Mouse (Mus musculus) forebrain, embryonic 11.5 days (tissue): ENCODE results near the gene Clstn2. TPM values are rescaled to one million over a fixed set of nuclear protein-coding genes. Genes with fewer than 3 reads are reported as not detected.

Experiments used
- ATAC-seq: fragments of 200-750 bp; cut with Nextera tagmentation; replicated peaks from 2 replicates; pipeline ENCODE4 v1.8.0; 2017; ENCODE audit warnings: moderate TSS enrichment; ENCODE audit not compliant: low FRiP score
- DNase-seq: peaks from one replicate; pipeline ENCODE4 v3.0.0-alpha.2; 2017; ENCODE audit warnings: low spot score
- H3K27ac ChIP-seq: fragments of 300-500 bp; sonication (generic); 2 replicates; pipeline ENCODE4 v1.5.1; 2014; ENCODE audit warnings: low read depth, low read length
- H3K27me3 ChIP-seq: fragments of 300-500 bp; sonication (generic); 2 replicates; pipeline ENCODE4 v1.6.1; 2014; ENCODE audit warnings: mild to moderate bottlenecking, low read length, mixed read lengths; ENCODE audit not compliant: control insufficient read depth, insufficient read depth
- H3K36me3 ChIP-seq: fragments of 300-500 bp; sonication (generic); 2 replicates; pipeline ENCODE4 v1.6.1; 2014; ENCODE audit warnings: mild to moderate bottlenecking, low read length, moderate library complexity, mixed read lengths; ENCODE audit not compliant: control insufficient read depth, insufficient read depth
- H3K4me1 ChIP-seq: fragments of 300-500 bp; sonication (generic); replicated peaks from 2 replicates; pipeline ENCODE4 v1.6.1; 2014; ENCODE audit warnings: low read length, mixed read lengths; ENCODE audit not compliant: control insufficient read depth, insufficient read depth
- H3K4me2 ChIP-seq: fragments of 300-500 bp; sonication (generic); 2 replicates; pipeline ENCODE4 v1.6.1; 2014; ENCODE audit warnings: low read depth, mild to moderate bottlenecking, low read length, moderate library complexity, mixed read lengths; ENCODE audit not compliant: severe bottlenecking
- H3K4me3 ChIP-seq: fragments of 300-500 bp; sonication (generic); 2 replicates; pipeline ENCODE4 v1.5.1; 2014; ENCODE audit warnings: low read depth, low read length
- H3K9ac ChIP-seq: fragments of 300-500 bp; sonication (generic); 2 replicates; pipeline ENCODE4 v1.6.1; 2014; ENCODE audit warnings: low read length
- H3K9me3 ChIP-seq: fragments of 300-500 bp; sonication (generic); 2 replicates; pipeline ENCODE4 v1.6.1; 2016; ENCODE audit warnings: low read length, mixed read lengths; ENCODE audit not compliant: control insufficient read depth
- WGBS: fragments of 180-500 bp; shearing (Covaris S2); extraction: QIAGEN DNeasy Blood & Tissue Kit; methylation state at CpG from one replicate; pipeline ENCODE4 v1.1.7; 2014; 5-methylcytosine and 5-hydroxymethylcytosine counted together
- polyA plus RNA-seq: library from polyadenylated mRNA; unstranded; fragments of >200 nt; fragmentation: Nextera tagmentation; extraction: Ambion mirVana; gene quantifications from 2 replicates; pipeline ENCODE4 v1.2.1, GENCODE M21; 2014

The Clstn2 gene
- polyA plus RNA-seq, 1 experiment from 2014 or later = 1.8 TPM

DNA sequence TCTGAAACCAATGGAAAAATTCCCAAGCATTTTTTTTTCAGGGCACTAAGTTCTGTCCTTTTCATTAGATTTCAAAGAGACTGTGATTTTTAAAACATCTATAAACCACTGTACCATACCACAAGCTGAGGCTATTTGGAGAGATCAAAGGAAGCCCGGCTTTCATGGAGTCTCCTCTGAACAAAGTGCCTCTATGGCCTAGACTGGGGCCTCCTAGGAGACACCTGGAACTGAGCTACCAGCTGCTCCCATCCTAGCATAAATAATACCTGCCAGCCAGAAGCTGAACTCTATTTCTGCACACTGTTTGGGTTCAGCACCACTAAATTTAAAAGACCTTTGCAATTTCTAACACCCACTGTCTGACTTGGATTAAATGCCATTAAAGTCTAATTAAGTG, 257.2 kb downstream of the Clstn2 start:
- no peak overlapping the region for H3K4me3 ChIP-seq
- no peaks in the 10 kb centered on the region for H3K9me3 ChIP-seq
- WGBS = 82% methylated on average over 1 of the region's 1 CpGs
- ATAC-seq = no peak
- no peak overlapping the region for H3K27ac ChIP-seq
- no peaks in the 10 kb centered on the region for H3K36me3 ChIP-seq
- no peaks in the 10 kb centered on the region for H3K4me1 ChIP-seq
- no peak overlapping the region for H3K4me2 ChIP-seq
- no peak overlapping the region for H3K9ac ChIP-seq
- H3K27me3 ChIP-seq = no peaks in the 10 kb centered on the region
- DNase-seq = no peak

DNA sequence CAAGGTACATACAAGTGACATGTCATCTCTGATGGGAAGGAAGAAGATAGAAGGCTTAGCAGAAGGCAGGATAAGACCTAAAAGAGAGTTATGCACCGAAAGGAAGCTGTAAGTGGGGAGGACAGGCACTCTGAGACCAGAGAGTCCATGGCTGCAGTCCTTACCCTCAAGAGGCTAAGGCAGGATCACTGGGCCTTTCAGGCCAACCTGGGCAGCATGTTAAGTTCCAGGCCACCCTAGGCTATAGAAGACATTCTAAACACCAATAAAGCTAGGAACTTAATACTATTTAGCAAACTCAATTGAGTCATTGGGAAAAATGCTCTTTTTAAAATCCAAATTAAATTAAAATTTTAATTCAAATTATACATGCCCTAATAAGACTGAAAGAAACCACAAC, 258.0 kb downstream of the Clstn2 start:
- H3K4me2 ChIP-seq = no peak overlapping the region
- H3K27me3 ChIP-seq = no peaks in the 10 kb centered on the region
- H3K9ac ChIP-seq = no peak overlapping the region
- no peak for ATAC-seq
- no peaks in the 10 kb centered on the region for H3K4me1 ChIP-seq
- H3K27ac ChIP-seq = no peak overlapping the region
- H3K36me3 ChIP-seq = no peaks in the 10 kb centered on the region
- no peak for DNase-seq
- H3K9me3 ChIP-seq = no peaks in the 10 kb centered on the region
- H3K4me3 ChIP-seq = no peak overlapping the region
- WGBS = 86% methylated on average over 1 of the region's 1 CpGs

DNA sequence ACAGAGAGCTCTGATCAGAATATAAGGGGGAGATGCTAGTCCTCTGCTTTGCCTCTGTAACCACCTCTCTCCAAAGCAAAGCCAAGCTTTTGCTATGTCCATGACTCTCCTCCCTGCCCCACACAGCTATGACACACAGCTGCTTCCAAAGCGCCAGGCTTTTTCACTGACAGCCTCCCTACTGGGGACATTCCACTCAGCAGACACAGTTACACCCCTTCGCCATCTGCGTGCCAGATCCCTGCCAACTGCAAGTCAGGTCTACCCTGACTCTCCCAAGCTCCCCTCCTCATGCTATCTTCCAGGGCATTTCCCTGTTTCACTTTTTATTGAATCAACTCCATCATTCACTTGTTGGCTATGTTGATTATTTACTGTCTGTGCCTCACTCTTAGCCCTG, 259.1 kb downstream of the Clstn2 start:
- Histone ChIP-seq H3K9me3 (no peaks in the 10 kb centered on the region), H3K36me3 (no peaks in the 10 kb centered on the region), H3K4me2 (no peak overlapping the region), H3K27me3 (no peaks in the 10 kb centered on the region), H3K27ac (no peak overlapping the region), H3K4me1 (no peaks in the 10 kb centered on the region), H3K4me3 (no peak overlapping the region), H3K9ac (no peak overlapping the region)
- 84% methylated on average over 3 of the region's 3 CpGs for WGBS
- no peak for DNase-seq
- no peak for ATAC-seq

DNA sequence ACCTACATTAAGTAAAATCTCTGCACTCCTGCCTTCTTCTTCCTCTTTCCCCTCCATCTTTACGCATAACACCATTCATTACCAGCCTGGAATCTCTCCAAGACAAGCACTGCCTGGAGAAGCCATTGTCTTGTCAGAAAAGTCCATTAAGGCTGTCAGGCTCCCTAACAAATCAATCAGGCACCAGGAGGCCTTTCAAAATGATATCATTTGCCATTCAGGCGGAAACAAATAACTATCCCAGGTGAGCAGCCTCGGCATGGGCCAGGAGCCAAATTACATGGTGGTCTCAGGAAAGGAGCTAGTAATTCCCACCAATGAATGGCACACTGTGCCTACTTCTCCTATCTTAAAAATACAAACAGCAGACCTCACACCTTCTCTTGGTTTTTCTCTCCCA, 260.6 kb downstream of the Clstn2 start:
- no peaks in the 10 kb centered on the region for H3K9me3 ChIP-seq
- H3K4me3 ChIP-seq = no peak overlapping the region
- no peaks in the 10 kb centered on the region for H3K27me3 ChIP-seq
- 53% methylated on average over 3 of the region's 3 CpGs for WGBS
- H3K4me2 ChIP-seq = no peak overlapping the region
- ATAC-seq (no peak), DNase-seq (no peak)
- H3K27ac ChIP-seq = no peak overlapping the region
- H3K4me1 ChIP-seq = no peaks in the 10 kb centered on the region
- H3K36me3 ChIP-seq = no peaks in the 10 kb centered on the region
- H3K9ac ChIP-seq = no peak overlapping the region

DNA sequence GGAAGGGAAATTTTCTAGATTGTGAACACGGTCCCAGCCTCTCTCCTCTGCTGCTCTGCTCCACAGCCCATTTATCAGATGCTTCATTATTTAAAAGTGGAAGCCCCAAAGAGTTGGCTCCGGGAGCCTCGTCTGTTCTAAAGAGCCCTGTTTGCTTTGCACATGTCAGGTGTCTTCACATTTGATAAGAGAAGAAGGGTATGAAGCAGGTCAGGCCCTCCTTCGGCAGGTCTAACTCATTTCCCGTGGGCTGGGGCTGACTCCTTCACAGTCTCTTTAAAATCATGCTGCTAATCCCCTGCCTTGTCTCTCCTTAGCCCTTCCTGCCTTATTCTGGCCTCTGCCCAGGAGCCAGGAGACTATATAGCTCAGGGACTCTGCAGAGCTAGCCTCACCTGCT, 263.6 kb downstream of the Clstn2 start:
- DNase-seq = no peak
- WGBS = 64% methylated on average over 5 of the region's 5 CpGs
- Histone ChIP-seq H3K27me3 (no peaks in the 10 kb centered on the region), H3K4me2 (no peak overlapping the region), H3K9ac (no peak overlapping the region), H3K4me1 (no peaks in the 10 kb centered on the region), H3K27ac (no peak overlapping the region), H3K36me3 (no peaks in the 10 kb centered on the region), H3K4me3 (no peak overlapping the region), H3K9me3 (no peaks in the 10 kb centered on the region)
- no peak for ATAC-seq

DNA sequence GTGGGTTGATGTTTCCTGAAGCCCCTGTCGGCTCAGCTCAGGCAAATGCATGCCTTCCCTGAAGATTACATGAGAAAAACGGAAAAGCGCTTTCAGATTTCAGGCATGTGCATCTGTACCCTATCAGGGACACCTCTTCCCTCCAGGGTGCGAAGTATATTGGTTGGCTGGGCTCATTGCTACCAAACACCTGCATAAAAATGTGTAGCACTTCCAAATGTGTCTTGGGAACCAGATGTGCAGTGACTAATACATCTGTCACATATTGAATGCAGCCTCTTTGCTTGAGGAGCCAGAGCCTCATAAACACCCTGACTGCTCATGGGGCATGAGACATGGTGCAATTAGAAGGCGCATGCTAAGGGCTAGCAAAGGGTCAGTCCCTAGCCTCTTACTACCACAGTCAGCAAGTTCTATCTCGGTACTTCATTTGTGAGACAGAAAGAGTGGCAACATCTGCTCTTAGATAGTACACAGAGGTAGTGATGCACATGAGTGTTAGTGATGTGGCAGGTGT, 267.7 kb downstream of the Clstn2 start:
- Histone ChIP-seq H3K9ac (no peak overlapping the region), H3K4me3 (no peak overlapping the region), H3K36me3 (no peaks in the 10 kb centered on the region), H3K27me3 (no peaks in the 10 kb centered on the region), H3K27ac (no peak overlapping the region), H3K4me2 (no peak overlapping the region), H3K9me3 (no peaks in the 10 kb centered on the region), H3K4me1 (no peaks in the 10 kb centered on the region)
- ATAC-seq = no peak
- WGBS = 84% methylated on average over 6 of the region's 6 CpGs
- DNase-seq = no peak

DNA sequence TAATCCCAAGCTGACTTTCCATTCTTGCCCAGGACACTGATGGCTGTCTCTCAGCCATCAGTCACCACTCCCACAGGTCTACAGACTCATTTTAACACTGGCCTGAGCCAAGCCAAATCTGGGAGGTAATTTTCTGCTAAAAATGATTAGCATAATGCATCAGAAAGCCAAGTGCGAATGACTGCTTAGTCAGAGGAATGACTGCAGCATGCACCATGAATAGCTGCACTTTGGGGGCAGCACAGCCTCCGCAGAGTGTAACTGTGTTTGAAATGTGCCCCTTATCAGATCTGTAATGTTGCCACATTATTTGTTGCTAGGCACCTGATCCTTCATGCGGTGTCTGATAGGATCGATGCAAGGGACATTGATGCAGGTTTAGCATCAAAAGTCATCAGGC, 269.9 kb downstream of the Clstn2 start:
- H3K27me3 ChIP-seq = no peaks in the 10 kb centered on the region
- no peak overlapping the region for H3K27ac ChIP-seq
- WGBS = 82% methylated on average over 4 of the region's 4 CpGs
- no peaks in the 10 kb centered on the region for H3K4me1 ChIP-seq
- H3K9ac ChIP-seq = no peak overlapping the region
- ATAC-seq (no peak), DNase-seq (no peak)
- no peaks in the 10 kb centered on the region for H3K36me3 ChIP-seq
- no peak overlapping the region for H3K4me2 ChIP-seq
- no peaks in the 10 kb centered on the region for H3K9me3 ChIP-seq
- no peak overlapping the region for H3K4me3 ChIP-seq

DNA sequence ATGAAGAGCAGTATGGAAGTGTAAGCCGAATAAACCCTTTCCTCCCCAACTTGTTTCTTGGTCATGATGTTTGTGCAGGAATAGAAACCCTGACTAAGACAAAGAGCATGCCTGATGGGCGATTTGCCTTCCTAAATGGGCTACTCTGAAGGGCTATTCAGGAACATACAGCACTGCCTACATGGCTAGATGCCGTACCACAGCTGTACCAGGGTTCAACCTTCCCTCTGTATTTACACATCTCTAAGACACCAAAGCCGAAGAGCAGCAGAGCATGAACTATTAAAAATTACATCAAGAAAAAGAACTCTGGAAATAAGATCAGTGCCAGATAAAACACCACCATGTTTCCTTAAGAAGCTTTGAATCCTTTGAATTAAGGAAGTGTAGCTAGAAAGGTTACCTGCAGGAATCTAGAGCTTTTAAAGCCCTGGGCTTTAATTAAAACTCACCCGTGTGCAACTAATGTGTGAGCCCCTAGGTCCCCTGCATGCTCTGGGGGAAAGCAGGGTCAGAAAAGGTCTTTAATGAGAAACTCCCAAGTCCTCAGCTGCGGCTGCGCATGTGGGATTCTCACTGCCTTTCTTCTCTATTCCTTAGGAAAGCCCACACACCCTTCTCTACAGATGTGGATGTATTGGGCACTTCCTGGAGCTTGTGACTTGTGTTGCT, 277.2 kb downstream of the Clstn2 start:
- ATAC-seq = no peak

DNA sequence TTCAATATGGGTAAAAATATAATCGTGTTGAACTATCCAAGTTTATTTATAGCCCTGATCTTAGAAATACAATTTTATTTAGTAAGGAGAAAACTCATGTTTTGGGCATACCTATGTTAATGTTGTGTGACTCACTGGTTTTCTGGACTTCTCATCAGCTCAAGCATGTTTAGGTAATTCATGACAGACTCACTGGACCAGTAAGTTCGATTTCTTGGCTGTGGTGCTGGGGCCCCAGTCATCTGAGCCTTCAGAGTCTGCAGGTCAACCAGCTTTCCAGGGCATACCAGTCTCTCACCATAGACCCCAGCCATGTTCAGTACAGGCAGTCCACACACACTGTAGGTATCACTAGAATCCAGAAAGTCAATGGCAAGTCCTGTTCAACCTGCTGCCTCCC, 279.3 kb downstream of the Clstn2 start:
- DNase-seq (no peak), ATAC-seq (no peak)
- H3K4me1 ChIP-seq = no peaks in the 10 kb centered on the region
- no peaks in the 10 kb centered on the region for H3K27me3 ChIP-seq
- H3K4me2 ChIP-seq = no peak overlapping the region
- H3K27ac ChIP-seq = no peak overlapping the region
- no peak overlapping the region for H3K4me3 ChIP-seq
- no peaks in the 10 kb centered on the region for H3K36me3 ChIP-seq
- WGBS = 89% methylated on average over 2 of the region's 2 CpGs
- no peak overlapping the region for H3K9ac ChIP-seq
- H3K9me3 ChIP-seq = no peaks in the 10 kb centered on the region

More for the DNA sequence above, 277.2 kb downstream of the Clstn2 start:
- Histone ChIP-seq H3K27me3 (no peaks in the 10 kb centered on the region), H3K4me3 (no peak overlapping the region), H3K4me1 (no peaks in the 10 kb centered on the region), H3K4me2 (no peak overlapping the region), H3K27ac (no peak overlapping the region), H3K36me3 (no peaks in the 10 kb centered on the region), H3K9me3 (no peaks in the 10 kb centered on the region), H3K9ac (no peak overlapping the region)
- 48% methylated on average over 6 of the region's 7 CpGs for WGBS
- DNase-seq = no peak
